Mouse (Mus musculus) thymus, adult 2 months (tissue): Measurements from ENCODE around the gene Gm10100.

Source experiments
- CTCF ChIP-seq: fragments of 200-500 bp; IDR thresholded peaks from 2 replicates; pipeline ENCODE4 v1.5.1; 2012; ENCODE audit warnings: mild to moderate bottlenecking, control low read depth, low read length, moderate library complexity, borderline replicate concordance; ENCODE audit not compliant: control insufficient read depth, poor library complexity, insufficient read depth; ENCODE audit errors: extremely low read depth
- POLR2A ChIP-seq: fragments of 200-500 bp; IDR thresholded peaks from 2 replicates; pipeline ENCODE4 v1.6.1; 2012; ENCODE audit warnings: mild to moderate bottlenecking, low read length, control low read depth, moderate library complexity; ENCODE audit not compliant: control insufficient read depth, poor library complexity, insufficient read depth; ENCODE audit errors: extremely low read depth

- no peak for TF ChIP-seq CTCF
- TF ChIP-seq POLR2A: no peak
Measured at GRCm38 (mm10) chr10:77726186-77726585, at the start of gene Gm10100.
